Mouse (Mus musculus) stomach, postnatal 0 days (tissue): ENCODE measurements around the gene Tle1.

Source experiments
- CTCF ChIP-seq: IDR thresholded peaks from 2 replicates; pipeline ENCODE4 v1.5.1; 2016; ENCODE audit warnings: antibody characterized with exemption, low read depth, mild to moderate bottlenecking, moderate library complexity
- EP300 ChIP-seq: optimal IDR thresholded peaks from 2 replicates; pipeline ENCODE3; 2016; ENCODE audit warnings: antibody characterized with exemption

- TF ChIP-seq CTCF (no peak), EP300 (no peak)
Measured at GRCm38 (mm10) chr4:72200559-72201409, at the start of gene Tle1.
